Comparison of ENCODE assay signal across 8 mouse cellular contexts in genomic region chr10:82858691-82859532, GRCm38 (mm10). TPM values are rescaled to one million over a fixed set of nuclear protein-coding genes. Genes with fewer than 3 reads are reported as not detected.
DNase-seq lines count a peak whose midpoint lies in the region; ATAC-seq lines count a peak whose summit lies in the region.

No protein-coding gene starts in this region.

- H3K36me3 ChIP-seq in intestine, embryonic 14.5 days (ENCODE audit: control insufficient read depth, insufficient read depth, low read length) = peaks cover 8% of the 10 kb centered on the region; the same call in 1 of the 2 replicates

- peak; percentile 81 for ATAC-seq in intestine, embryonic 14.5 days (replicated peaks; ENCODE audit: low FRiP score, low TSS enrichment, low read depth)

- peaks cover 33% of the 10 kb centered on the region for H3K4me1 ChIP-seq in intestine, embryonic 14.5 days (replicated peaks; ENCODE audit: control insufficient read depth, insufficient read depth, low read length)

- peak; percentile 96 to 98 for DNase-seq in adrenal gland, adult (ENCODE audit: inconsistent age in 2 of 2, low spot score in 1 of 2)
- peak; percentile 94 for DNase-seq in embryo, embryonic 10.5 days (ENCODE audit: low spot score)
- DNase-seq in gastrocnemius, postnatal 14 days = peak; percentile 90
- DNase-seq in intestine, embryonic 14.5 days (ENCODE audit: low spot score) = peak; percentile 91
- DNase-seq in left cerebral cortex, postnatal 14 days (ENCODE audit: low spot score in 2 of 2) = peak; percentile 91 to 94
- DNase-seq in mesoderm, embryonic 11.5 days (ENCODE audit: low read depth, low spot score) = peak; percentile 92
- DNase-seq in right cerebral cortex, postnatal 36 days (ENCODE audit: low spot score in 2 of 2) = peak; percentile 90 to 91
- peak; percentile 95 for DNase-seq in yolk sac, embryonic 10.5 days (ENCODE audit: low spot score)

- no peaks in the 10 kb centered on the region for H3K27me3 ChIP-seq in intestine, embryonic 14.5 days (replicated peaks; ENCODE audit: control insufficient read depth, insufficient read depth, low read length)

- WGBS in intestine, embryonic 14.5 days = under 1% methylated on average over 49 of the region's 49 CpGs

- H3K4me3 ChIP-seq in intestine, embryonic 14.5 days (ENCODE audit: low read depth, low read length) = peak overlapping the region; percentile 61

- intact Hi-C loops in gastrocnemius, postnatal 14 days (cut with DNase I; ENCODE audit: low total_unique reads) = no loop called here
- intact Hi-C loops in left cerebral cortex, postnatal 14 days (cut with DNase I) = no loop called here

- H3K4me2 ChIP-seq in intestine, embryonic 14.5 days (ENCODE audit: low read length) = peak overlapping the region; percentile 84

- no peaks in the 10 kb centered on the region for H3K9me3 ChIP-seq in intestine, embryonic 14.5 days (ENCODE audit: control insufficient read depth, low read length)

- peak overlapping the region; percentile 97 for H3K27ac ChIP-seq in intestine, embryonic 14.5 days (ENCODE audit: low read depth)

- H3K9ac ChIP-seq in intestine, embryonic 14.5 days (ENCODE audit: low read length) = peak overlapping the region; percentile 85

RNA-seq across cellular contexts. Expression of gene Eid3, which starts 7.5 kb away (rescaled TPM):
- under 1 TPM; 0.41 to 0.86 TPM for total RNA-seq in gastrocnemius, postnatal 14 days (2021)
- 0.31 and 0.63 TPM in 2 replicates for polyA plus RNA-seq in intestine, embryonic 14.5 days (2014; fragmentation: Nextera tagmentation; extraction: Ambion mirVana)
- total RNA-seq in left cerebral cortex, postnatal 14 days (2021) = 1 to 10 TPM; 1.1 to 2.2 TPM

RNA-seq across cellular contexts. Expression of gene Txnrd1, which starts 25.2 kb away (rescaled TPM):
- total RNA-seq in gastrocnemius, postnatal 14 days (2021) = 10 to 100 TPM; 27.5 to 30.4 TPM
- 124 and 128 TPM in 2 replicates for polyA plus RNA-seq in intestine, embryonic 14.5 days (2014; fragmentation: Nextera tagmentation; extraction: Ambion mirVana)
- 10 to 100 TPM; 45.6 to 48.6 TPM for total RNA-seq in left cerebral cortex, postnatal 14 days (2021)

Comparison
In these comparisons a context has a peak if more than half of its experiments do, and no peak if none do; other contexts are left out.
1. Peak in every context shown above with its lines: DNase-seq, ATAC-seq, H3K4me3 ChIP-seq and H3K27ac ChIP-seq.